Mouse (Mus musculus) embryonic facial prominence, embryonic 15.5 days (tissue): ENCODE measurements around the gene Amt. TPM values are rescaled to one million over a fixed set of nuclear protein-coding genes. Genes with fewer than 3 reads are reported as not detected.
A peak's percentile ranks its signal among the peaks of the same experiment; 100 is the strongest.
"Not testable (repeated sequence)": the region's sequence is repeated elsewhere in the genome, so short reads cannot be mapped to it uniquely, and the experiment has no call there.

Experiments used
- ATAC-seq: fragments of 200-750 bp; cut with Nextera tagmentation; 2 replicates; pipeline ENCODE4 v1.8.0; 2017; ENCODE audit warnings: low read depth, moderate TSS enrichment; ENCODE audit not compliant: insufficient number of reproducible peaks, low FRiP score, low TSS enrichment
- H3K27ac ChIP-seq: fragments of 300-500 bp; sonication (generic); replicated peaks from 2 replicates; pipeline ENCODE4 v1.5.1; 2015; ENCODE audit warnings: mild to moderate bottlenecking, inconsistent platforms
- H3K27me3 ChIP-seq: fragments of 300-500 bp; sonication (generic); 2 replicates; pipeline ENCODE4 v1.6.1; 2015; ENCODE audit warnings: inconsistent platforms
- H3K36me3 ChIP-seq: fragments of 300-500 bp; sonication (generic); 2 replicates; pipeline ENCODE4 v1.6.1; 2015; ENCODE audit warnings: mild to moderate bottlenecking, inconsistent platforms
- H3K4me1 ChIP-seq: fragments of 300-500 bp; sonication (generic); 2 replicates; pipeline ENCODE4 v1.6.1; 2015; ENCODE audit warnings: inconsistent platforms
- H3K4me2 ChIP-seq: fragments of 300-500 bp; sonication (generic); replicated peaks from 2 replicates; pipeline ENCODE4 v1.6.1; 2015; ENCODE audit warnings: mild to moderate bottlenecking, inconsistent platforms
- H3K4me3 ChIP-seq: fragments of 300-500 bp; sonication (generic); replicated peaks from 2 replicates; pipeline ENCODE4 v1.5.1; 2015; ENCODE audit warnings: mild to moderate bottlenecking, inconsistent platforms
- H3K9ac ChIP-seq: fragments of 300-500 bp; sonication (generic); 2 replicates; pipeline ENCODE4 v1.6.1; 2015; ENCODE audit warnings: inconsistent platforms
- H3K9me3 ChIP-seq: fragments of 300-500 bp; sonication (generic); replicated peaks from 2 replicates; pipeline ENCODE4 v1.6.1; 2016; ENCODE audit warnings: inconsistent platforms
- WGBS: fragments of 180-500 bp; shearing (Covaris S2); methylation state at CpG from one replicate; pipeline ENCODE4 v1.1.7; 2015; 5-methylcytosine and 5-hydroxymethylcytosine counted together
- polyA plus RNA-seq: library from polyadenylated mRNA; unstranded; fragments of >200 nt; fragmentation: Nextera tagmentation; extraction: Ambion mirVana; gene quantifications from 2 replicates; pipeline ENCODE4 v1.2.1, GENCODE M21; 2015

The Amt gene
- polyA plus RNA-seq, 1 experiment from 2014 or later, result 11.2 TPM

GRCm38 (mm10) chr9:108287526-108288238 is 9.0 kb upstream of the Amt start:
- not testable (repeated sequence) for H3K36me3 ChIP-seq, H3K4me3 ChIP-seq, H3K4me2 ChIP-seq, H3K9me3 ChIP-seq, H3K4me1 ChIP-seq, H3K27ac ChIP-seq, H3K27me3 ChIP-seq, H3K9ac ChIP-seq, ATAC-seq
- 71% methylated on average over 6 of the region's 6 CpGs for WGBS

GRCm38 (mm10) chr9:108289347-108289746 is 7.3 kb upstream of the Amt start:
- no peaks in the 10 kb centered on the region for H3K27me3 ChIP-seq
- no peak for ATAC-seq
- 63% methylated on average over 2 of the region's 2 CpGs for WGBS
- no peak overlapping the region for H3K9ac ChIP-seq
- peaks cover 5% of the 10 kb centered on the region; the same call in 1 of the 2 replicates for H3K36me3 ChIP-seq
- H3K4me2 ChIP-seq, result peak overlapping the region; percentile 69
- H3K4me1 ChIP-seq, result peaks cover 4% of the 10 kb centered on the region
- no peaks in the 10 kb centered on the region for H3K9me3 ChIP-seq
- H3K4me3 ChIP-seq, result peak overlapping the region; percentile 64; the same call in 1 of the 2 replicates
- H3K27ac ChIP-seq, result no peak overlapping the region

- peak; percentile 97 for ATAC-seq
- H3K9me3 ChIP-seq, result no peaks in the 10 kb centered on the region
- peak within 1 kb of the TSS; percentile 85 for H3K27ac ChIP-seq
- H3K4me1 ChIP-seq, result peaks cover 4% of the 10 kb centered on the region
- H3K4me3 ChIP-seq, result peak within 1 kb of the TSS; percentile 64
- peaks cover 12% of the 10 kb centered on the region; the same call in 1 of the 2 replicates for H3K36me3 ChIP-seq
- H3K27me3 ChIP-seq, result no peaks in the 10 kb centered on the region
- peak within 1 kb of the TSS; percentile 69 for H3K4me2 ChIP-seq
- H3K9ac ChIP-seq, result peak within 1 kb of the TSS; percentile 53
- WGBS, result under 1% methylated on average over 32 of the region's 32 CpGs
Observed at GRCm38 (mm10) chr9:108290016-108290750, 6.5 kb upstream of the Amt start, which contains the start of gene Nicn1. Nicn1 (plus strand) TSS chr9:108290429.

- Histone ChIP-seq H3K4me3 (peak overlapping the region; percentile 64), H3K27ac (no peak overlapping the region), H3K4me2 (peak overlapping the region; percentile 69), H3K36me3 (peaks cover 17% of the 10 kb centered on the region), H3K27me3 (no peaks in the 10 kb centered on the region), H3K9me3 (no peaks in the 10 kb centered on the region), H3K4me1 (peaks cover 4% of the 10 kb centered on the region), H3K9ac (peak overlapping the region; percentile 47)
- WGBS, result 51% methylated on average over 6 of the region's 6 CpGs
- no peak for ATAC-seq
Observed at GRCm38 (mm10) chr9:108290773-108291172, 5.9 kb upstream of the Amt start.

GRCm38 (mm10) chr9:108301853-108302252 is 5.2 kb downstream of the Amt start:
- Histone ChIP-seq H3K27me3 (no peaks in the 10 kb centered on the region), H3K27ac (no peak overlapping the region), H3K4me1 (peaks cover 12% of the 10 kb centered on the region), H3K9me3 (no peaks in the 10 kb centered on the region), H3K36me3 (peaks cover 25% of the 10 kb centered on the region), H3K4me2 (no peak overlapping the region), H3K4me3 (no peak overlapping the region), H3K9ac (no peak overlapping the region)
- 81% methylated on average over 3 of the region's 3 CpGs for WGBS
- ATAC-seq, result no peak

GRCm38 (mm10) chr9:108304716-108305115 is 8.1 kb downstream of the Amt start:
- Histone ChIP-seq H3K27me3 (no peaks in the 10 kb centered on the region), H3K4me2 (peak overlapping the region; percentile 72), H3K36me3 (peaks cover 23% of the 10 kb centered on the region), H3K4me1 (peaks cover 24% of the 10 kb centered on the region), H3K4me3 (peak overlapping the region; percentile 96), H3K27ac (0 out of 2 replicates have a peak overlapping the region, but pooled peaks have one; percentile 100), H3K9ac (peak overlapping the region; percentile 63; the same call in 1 of the 2 replicates), H3K9me3 (no peaks in the 10 kb centered on the region)
- 89% methylated on average over 4 of the region's 4 CpGs for WGBS
- no peak for ATAC-seq

- Histone ChIP-seq H3K27ac (peak overlapping the region; percentile 100), H3K4me3 (peak overlapping the region; percentile 96), H3K4me1 (peaks cover 28% of the 10 kb centered on the region), H3K4me2 (peak overlapping the region; percentile 72), H3K9me3 (no peaks in the 10 kb centered on the region), H3K36me3 (peaks cover 23% of the 10 kb centered on the region), H3K27me3 (no peaks in the 10 kb centered on the region), H3K9ac (peak overlapping the region; percentile 63)
- 0% methylated on average over 1 of the region's 1 CpGs for WGBS
- ATAC-seq, result no peak
Observed at GRCm38 (mm10) chr9:108305170-108305569, 8.5 kb downstream of the Amt start.

- H3K9ac ChIP-seq, result peak within 1 kb of the TSS; percentile 97
- no peaks in the 10 kb centered on the region for H3K27me3 ChIP-seq
- peaks cover 23% of the 10 kb centered on the region for H3K36me3 ChIP-seq
- peak within 1 kb of the TSS; percentile 100 for H3K27ac ChIP-seq
- ATAC-seq, result peak; percentile 98
- H3K4me3 ChIP-seq, result peak within 1 kb of the TSS; percentile 96
- WGBS, result under 1% methylated on average over 81 of the region's 81 CpGs
- peaks cover 28% of the 10 kb centered on the region for H3K4me1 ChIP-seq
- no peaks in the 10 kb centered on the region for H3K9me3 ChIP-seq
- H3K4me2 ChIP-seq, result peak within 1 kb of the TSS; percentile 72
Observed at GRCm38 (mm10) chr9:108305629-108306520, 9.2 kb downstream of the Amt start, which contains the start of the genes Rhoa and Tcta. Rhoa (plus strand) TSS chr9:108306129. Tcta (minus strand) TSS chr9:108306160.

- Histone ChIP-seq H3K27ac (peak overlapping the region; percentile 100), H3K4me2 (peak overlapping the region; percentile 72), H3K4me3 (peak overlapping the region; percentile 96), H3K4me1 (peaks cover 35% of the 10 kb centered on the region), H3K27me3 (no peaks in the 10 kb centered on the region), H3K36me3 (peaks cover 18% of the 10 kb centered on the region), H3K9me3 (no peaks in the 10 kb centered on the region), H3K9ac (peak overlapping the region; percentile 97)
- under 1% methylated on average over 50 of the region's 51 CpGs for WGBS
- ATAC-seq, result peak; percentile 84
Observed at GRCm38 (mm10) chr9:108306571-108306980, 9.9 kb downstream of the Amt start.

GRCm38 (mm10) chr9:108307021-108307807 is 10.6 kb downstream of the Amt start:
- Histone ChIP-seq H3K36me3 (peaks cover 16% of the 10 kb centered on the region), H3K27ac (peak overlapping the region; percentile 100), H3K4me1 (peaks cover 40% of the 10 kb centered on the region), H3K27me3 (no peaks in the 10 kb centered on the region), H3K9ac (peak overlapping the region; percentile 97), H3K4me3 (peak overlapping the region; percentile 96), H3K4me2 (peak overlapping the region; percentile 72), H3K9me3 (no peaks in the 10 kb centered on the region)
- 11% methylated on average over 12 of the region's 12 CpGs for WGBS
- no peak for ATAC-seq
